Mouse (Mus musculus): ENCODE data around the gene Pxn.
"Not testable (repeated sequence)": the region's sequence is repeated elsewhere in the genome, so short reads cannot be mapped to it uniquely, and the experiment has no call there.

Pxn gene

DNA sequence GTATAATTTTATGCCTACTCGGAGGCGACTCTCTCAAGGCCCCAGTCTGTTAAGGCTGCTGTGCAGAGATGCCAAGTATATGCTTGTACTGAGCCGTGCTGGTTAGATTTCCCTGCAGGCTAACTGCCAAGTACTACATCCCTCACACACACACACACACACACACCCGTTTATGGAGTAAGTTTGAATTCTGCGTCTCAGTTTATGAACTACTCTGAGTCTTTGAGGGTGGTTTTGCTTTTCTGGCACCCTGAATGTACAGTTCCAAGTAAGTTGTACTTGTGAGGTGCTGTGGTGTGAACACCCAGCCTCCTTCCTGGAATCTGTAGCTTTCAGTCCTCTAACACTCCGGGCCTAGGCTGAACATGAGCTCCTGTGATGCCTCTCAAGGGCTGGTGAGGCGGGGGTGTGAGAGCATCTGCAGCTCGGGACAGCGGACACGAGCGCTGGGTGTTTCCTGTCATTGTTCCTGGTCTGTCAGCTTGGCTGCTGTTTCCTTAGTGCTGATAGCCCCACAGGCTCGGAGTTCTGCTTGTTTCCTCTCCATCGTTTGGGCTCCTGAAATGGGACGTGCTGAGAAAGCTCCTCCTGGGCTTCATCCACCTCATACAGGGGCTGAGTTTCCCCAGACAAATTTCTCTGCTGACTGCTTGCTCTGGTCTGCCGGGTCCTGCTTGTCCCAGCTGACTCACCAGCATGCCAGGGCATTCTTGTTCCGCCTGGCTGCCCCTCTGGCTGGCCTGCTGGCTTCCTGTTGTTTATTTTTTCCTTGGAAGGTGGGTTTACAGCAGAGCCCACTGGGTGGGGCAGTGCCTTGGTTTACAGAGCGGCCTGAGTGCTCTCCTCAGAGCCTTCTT is 66.4 kb downstream of the Pxn start:
- DNase-seq (ENCODE audit: low read depth in 2 of 2, low spot score in 2 of 2) = no peak

DNA sequence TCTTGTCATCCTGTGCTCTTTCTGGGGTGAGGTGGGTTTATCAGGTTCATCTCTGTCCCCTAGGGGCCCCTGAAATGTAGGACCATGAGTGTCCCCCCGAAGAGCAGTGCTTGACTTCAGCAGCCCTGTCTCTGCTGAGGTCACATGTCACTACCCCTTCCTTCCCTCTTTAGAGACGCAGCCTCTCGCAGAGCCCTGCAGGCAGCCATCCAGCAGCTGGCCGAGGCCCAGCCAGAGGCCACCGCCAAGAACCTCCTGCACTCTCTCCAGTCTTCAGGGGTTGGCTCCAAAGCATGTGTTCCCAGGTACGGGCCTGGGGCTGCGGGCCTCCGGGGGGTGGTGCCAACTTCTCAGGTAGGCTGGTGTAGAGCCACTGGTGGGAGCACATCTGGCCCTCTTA is 68.5 kb downstream of the Pxn start:
- no peak for DNase-seq (ENCODE audit: low read depth in 2 of 2, low spot score in 2 of 2)

DNA sequence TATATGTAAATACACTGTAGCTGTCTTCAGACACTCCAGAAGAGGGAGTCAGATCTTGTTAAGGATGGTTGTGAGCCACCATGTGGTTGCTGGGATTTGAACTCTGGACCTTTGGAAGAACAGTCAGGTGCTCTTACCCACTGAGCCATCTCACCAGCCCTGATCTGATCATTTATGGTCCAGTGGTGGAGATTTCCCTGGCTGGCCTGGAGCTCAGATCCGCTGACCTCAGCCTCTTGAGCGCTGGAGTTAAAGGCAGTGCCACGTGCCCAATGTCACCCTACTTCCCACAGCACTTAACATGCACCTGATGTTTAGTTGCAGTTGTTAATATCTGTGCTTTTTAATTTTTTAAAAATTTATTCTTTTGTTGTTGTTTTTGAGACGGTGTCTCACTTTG is 71.2 kb downstream of the Pxn start:
- not testable (repeated sequence) for DNase-seq (ENCODE audit: low read depth in 2 of 2, low spot score in 2 of 2)

DNA sequence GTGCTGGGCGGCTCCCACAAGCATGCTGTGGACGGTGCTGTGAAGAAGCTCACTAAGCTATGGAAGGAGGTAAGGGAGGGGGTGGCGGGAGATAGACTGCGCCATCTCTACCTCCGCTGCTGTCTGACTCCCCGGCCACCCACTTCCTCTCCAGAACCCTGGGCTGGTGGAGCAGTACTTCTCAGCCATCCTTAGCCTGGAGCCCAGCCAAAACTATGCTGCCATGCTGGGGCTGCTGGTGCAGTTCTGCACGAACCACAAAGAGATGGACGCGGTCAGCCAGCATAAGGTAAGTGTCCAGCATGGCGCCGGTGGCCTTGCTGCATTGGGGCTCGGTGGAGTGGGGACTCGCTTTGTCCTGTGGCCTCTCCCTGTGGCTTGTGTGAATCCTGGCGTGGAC is 72.4 kb downstream of the Pxn start:
- DNase-seq (ENCODE audit: low read depth in 2 of 2, low spot score in 2 of 2) = no peak

DNA sequence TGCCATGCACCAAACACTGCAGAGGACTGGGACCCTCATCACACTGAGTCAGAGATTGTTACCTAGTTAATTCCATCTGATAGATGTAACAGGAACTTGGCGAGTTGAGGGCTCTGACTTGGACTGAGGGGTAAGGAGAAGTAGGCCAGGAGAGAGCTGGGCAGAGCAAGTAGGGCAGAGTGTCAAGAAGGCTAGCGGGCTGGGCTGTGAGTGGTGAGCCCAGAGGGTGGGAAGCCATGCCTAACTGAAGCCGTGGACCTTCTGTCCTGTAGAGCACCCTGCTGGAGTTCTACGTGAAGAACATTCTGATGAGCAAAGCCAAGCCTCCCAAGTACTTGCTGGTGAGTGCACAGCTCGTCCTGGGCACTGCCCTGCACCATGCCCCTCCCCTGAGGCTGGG is 72.9 kb downstream of the Pxn start:
- no peak for DNase-seq (ENCODE audit: low read depth in 2 of 2, low spot score in 2 of 2)

DNA sequence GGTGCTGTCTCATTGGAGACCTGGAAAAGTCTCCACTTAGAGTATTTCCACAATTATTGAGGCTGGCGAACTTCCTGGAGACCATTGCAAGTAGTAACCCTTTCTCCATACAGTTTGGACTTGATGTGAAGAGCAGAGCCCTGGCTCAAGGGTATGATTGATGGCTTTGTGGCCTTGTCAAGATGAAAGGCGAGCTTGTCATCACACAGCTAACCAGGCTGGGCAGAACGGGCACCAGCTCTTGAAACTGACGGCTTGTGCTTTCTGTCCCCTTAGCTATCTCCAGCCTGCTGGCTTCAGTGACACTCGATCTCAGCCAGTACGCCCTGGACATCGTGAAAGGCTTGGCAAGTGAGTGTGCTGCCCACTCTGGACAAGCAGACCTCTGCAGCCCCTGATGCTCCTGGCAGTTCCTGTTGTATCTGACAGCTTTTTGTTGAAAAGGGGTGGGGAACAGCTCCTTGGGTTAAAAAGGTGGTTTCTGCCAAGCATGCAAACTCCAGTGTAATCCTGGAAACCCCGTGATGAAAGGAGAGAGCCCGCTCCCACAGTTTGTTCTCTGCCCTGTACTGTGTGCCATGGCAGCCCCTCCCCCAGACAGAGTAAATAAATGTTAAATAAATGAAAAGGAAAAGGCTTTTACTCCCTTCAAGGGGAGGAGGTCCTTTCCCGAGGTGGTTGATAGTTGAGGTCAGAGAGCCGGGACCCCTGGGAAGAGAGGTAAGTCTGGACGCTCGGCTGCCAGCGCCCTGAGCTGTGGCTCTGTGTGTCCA is 73.9 kb downstream of the Pxn start:
- DNase-seq (ENCODE audit: low read depth in 2 of 2, low spot score in 2 of 2) = no peak

DNA sequence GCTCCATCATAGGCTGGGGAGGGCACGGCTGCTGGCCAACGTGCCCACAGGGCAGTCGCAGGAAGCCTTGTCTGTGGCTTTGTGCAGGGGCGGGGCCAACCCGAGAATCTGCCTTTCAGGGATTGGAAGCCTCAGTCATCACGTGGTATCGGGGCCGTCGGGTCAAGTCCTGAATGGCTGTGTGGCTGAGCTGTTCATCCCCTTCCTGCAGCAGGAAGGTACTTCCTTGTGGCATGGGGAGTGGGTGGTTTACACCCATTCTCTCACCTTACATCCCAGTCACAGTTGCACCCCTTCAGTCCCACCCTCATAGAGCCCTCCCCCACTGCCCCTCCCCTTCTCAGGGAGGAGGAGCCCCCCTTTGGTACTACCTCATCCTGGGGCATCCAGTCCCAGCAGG is 75.2 kb downstream of the Pxn start:
- no peak for DNase-seq (ENCODE audit: low read depth in 2 of 2, low spot score in 2 of 2)

DNA sequence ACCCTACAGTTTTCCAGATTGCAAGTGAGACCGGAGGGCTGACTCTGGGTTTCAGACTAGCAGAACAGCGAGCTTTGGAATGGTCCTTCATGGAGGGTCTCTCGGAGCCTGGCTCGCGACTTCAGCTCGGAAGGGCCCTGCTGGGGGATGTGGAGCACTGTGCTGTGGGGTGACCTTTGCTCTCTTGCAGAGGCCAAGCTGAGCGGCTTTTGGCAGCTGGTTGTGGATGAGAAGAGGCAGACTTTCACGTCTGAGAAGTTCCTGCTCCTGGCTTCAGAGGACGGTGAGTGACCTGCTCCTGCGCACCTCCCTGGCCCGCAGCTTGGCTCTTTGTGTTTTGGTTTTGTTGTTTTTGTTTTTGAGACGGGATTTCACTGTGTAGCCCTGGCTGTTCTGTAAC is 79.1 kb downstream of the Pxn start:
- no peak for DNase-seq (ENCODE audit: low read depth in 2 of 2, low spot score in 2 of 2)

DNA sequence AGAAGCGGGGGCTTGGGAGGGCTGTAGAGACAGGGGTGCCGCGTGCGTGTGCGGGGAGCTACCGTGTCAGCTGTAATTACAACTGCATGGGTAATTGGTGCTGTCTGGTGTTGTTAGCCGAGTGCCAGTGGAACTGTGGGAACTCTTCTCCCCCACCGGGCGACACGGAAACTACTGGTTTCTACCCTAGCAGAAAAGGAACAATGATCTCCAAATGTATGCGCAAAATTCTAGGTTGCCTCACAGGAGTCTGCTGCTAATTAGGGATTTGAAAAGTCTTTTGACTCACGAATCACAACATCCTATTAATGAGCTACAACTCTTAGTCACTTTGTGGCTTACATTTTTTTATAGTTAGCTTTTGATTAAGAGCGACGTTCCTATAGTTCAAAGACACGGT is 79.7 kb downstream of the Pxn start:
- no peak for DNase-seq (ENCODE audit: low read depth in 2 of 2, low spot score in 2 of 2)

DNA sequence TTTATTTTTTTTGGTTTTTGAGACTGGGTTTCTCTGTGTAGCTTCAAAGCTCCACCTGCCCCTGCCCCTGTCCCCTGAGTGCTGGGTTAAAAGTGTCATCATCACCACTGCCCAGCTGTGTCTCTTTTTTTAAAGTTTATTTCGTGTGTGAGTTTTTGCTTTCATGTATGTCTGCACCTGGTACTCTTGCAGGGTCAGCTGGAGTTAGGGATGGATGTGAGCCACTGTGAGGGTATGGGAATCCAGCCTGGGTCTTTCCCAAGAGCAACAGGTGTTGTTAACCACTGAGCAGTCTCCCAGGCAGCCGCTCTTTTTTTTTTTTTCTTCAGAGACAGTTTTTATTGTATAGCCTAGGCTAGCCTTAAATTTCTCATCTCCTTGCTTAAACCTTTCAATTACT is 80.3 kb downstream of the Pxn start:
- no peak for DNase-seq (ENCODE audit: low read depth in 2 of 2, low spot score in 2 of 2)

DNA sequence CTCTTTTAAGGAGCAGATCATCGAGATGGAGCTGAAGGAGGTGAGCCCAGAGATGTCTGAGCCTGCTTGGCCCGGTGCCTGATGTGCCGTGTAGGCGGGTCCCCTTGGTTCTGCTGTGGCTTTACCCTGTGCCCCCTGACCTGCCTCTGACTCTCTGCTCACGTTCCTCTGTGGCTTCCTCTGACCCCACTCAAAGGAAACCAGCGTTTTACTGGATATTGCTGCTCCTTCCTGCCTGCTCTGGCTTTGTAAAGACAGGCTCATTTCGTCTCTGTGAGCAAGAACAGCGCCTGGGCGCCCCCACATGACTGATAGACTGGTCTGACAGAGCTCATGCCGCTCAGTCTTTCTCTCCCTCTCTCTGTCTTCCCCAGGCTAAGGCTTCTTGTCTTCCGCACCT is 84.6 kb downstream of the Pxn start:
- DNase-seq (ENCODE audit: low read depth in 2 of 2, low spot score in 2 of 2) = no peak

DNA sequence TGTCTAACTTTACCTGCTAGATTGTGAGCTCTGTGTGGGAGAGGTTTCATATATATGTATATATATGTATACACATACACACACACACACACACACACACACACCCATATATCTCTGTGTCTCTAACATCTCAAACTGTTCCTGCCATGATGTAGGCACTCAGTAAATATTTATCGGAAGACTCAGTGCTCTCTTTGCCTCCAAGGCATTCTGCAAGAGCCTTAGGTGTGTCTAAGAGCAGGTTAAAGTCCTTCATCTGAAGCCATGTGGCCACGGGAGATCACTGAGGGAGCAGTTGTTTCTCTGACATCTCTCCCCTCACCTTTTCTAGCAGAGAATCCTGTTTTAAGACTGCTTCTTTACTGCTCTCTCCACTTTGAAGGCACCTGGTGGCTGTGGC is 85.0 kb downstream of the Pxn start:
- DNase-seq (ENCODE audit: low read depth in 2 of 2, low spot score in 2 of 2) = no peak

DNA sequence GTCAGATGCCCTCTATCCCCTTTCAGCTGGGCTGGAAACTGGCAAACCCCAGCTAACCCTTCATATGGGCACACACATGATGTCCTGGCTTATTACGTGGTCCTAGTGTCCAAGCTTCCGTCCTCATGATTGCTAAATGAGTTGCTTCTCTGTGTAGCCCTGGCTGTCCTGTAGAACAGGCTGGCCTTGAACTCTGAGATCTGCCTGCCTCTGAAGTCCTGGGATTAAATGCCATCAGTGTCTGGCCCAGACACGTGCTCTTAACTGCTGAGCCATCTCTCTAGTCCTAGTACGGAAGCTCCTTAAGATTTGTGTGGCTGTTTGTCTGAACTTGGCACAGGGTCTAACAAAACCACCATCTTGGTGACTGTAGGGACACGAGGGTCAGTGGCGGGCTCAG is 97.1 kb downstream of the Pxn start:
- DNase-seq (ENCODE audit: low read depth in 2 of 2, low spot score in 2 of 2) = no peak
